Mouse (Mus musculus) lung, adult 18-20 months (tissue): ENCODE results near the gene Spns3.
A peak's percentile ranks its signal among the peaks of the same experiment; 100 is the strongest.
"Not testable (repeated sequence)": the region's sequence is repeated elsewhere in the genome, so short reads cannot be mapped to it uniquely, and the experiment has no call there.

ENCODE experiments used
- DNase-seq, 2 experiments: peaks; one replicate each; pipeline ENCODE4 v3.0.0; 2022; ENCODE audit warnings: mixed read lengths in 2 of 2

Gene Spns3

DNA sequence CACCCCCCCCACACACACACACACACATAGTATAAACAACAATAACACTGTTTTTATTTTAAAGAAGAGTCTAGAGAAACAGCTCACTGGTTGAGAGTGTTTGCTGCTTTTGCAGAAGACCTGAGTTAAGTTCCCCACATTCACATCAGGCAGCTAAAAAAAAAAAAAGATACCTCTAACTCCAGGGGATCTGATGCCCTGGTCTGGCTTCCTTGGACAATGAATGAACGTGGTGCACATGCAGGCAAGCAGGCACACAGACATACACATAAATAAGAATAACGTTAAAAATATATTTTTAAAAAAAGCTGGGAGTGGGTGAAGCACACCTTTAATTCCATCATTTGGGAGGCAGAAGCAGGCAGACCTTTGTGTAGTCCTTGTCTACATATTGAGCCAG is 6.6 kb upstream of the Spns3 start:
- DNase-seq, result no peak

- DNase-seq, result no peak
Observed at GRCm38 (mm10) chr11:72556470-72556869, 6.2 kb upstream of the Spns3 start.

- DNase-seq, result no peak
Observed at GRCm38 (mm10) chr11:72551531-72552105, 1.3 kb upstream of the Spns3 start.

DNA sequence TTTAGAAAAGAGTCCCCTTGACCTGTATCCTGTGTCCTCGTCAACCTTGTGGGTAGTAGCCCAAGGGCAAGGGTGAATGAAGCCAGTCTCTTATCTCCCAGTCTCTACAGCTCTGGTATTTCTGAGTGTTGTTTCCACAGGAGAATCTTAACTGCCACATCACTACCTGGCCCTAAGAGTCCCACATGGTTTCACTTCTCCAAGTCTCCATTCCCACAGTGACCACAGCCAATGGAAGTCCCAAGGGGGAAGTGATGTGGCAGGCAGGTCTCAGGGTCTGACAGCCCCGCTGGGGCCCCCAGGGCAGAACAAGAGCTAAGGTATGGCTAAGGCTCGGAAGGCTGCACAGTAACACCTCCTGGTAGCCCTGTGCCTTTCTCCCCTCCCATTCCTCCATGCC is 3.1 kb downstream of the Spns3 start:
- peak in 1 of 2 experiments; percentile 7 for DNase-seq

- DNase-seq, result no peak
Observed at GRCm38 (mm10) chr11:72544716-72545115, 5.6 kb downstream of the Spns3 start.

DNA sequence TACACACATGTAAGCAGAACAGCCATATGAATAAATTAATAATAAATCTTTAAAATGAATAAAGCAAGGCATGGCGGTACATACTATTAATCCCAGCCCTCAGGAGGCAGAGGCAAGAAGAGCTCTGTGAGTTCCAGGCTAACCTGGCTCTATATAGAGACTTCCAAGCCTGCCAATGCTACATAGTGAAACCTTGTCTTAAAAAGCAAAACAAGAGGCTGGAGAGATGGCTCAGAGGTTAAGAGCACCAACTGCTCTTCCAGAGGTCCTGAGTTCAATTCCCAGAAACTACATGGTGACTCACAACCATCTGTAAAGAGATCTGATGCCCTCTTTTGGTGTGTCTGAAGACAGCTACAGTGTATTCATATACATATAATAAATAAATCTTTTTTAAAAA is 6.6 kb downstream of the Spns3 start:
- not testable (repeated sequence) for DNase-seq

DNA sequence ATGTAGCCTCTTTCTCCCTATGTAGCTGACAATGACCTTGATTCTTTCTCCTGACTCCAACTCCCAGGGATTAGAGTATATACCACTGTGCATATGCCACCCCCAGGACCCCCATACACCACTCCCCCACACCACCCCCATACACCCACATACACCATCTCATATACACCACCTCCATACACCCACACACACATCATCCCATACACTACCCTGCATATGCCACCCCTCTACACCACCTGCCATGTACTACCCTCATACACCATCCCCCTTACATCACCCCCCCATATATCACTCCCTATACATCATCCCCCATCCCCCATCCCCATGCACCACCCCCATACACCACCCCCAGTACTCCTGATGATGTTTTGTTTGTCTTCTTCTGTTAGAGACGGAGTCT is 7.7 kb downstream of the Spns3 start:
- no peak for DNase-seq

GRCm38 (mm10) chr11:72541928-72542327 is 8.4 kb downstream of the Spns3 start:
- DNase-seq, result no peak

GRCm38 (mm10) chr11:72540437-72540836 is 9.9 kb downstream of the Spns3 start:
- DNase-seq, result peak; percentile 20 to 34

GRCm38 (mm10) chr11:72538811-72539210 is 11.5 kb downstream of the Spns3 start:
- no peak for DNase-seq

- peak; percentile 20 to 44 for DNase-seq
Observed at GRCm38 (mm10) chr11:72538037-72538755, 12.1 kb downstream of the Spns3 start.

- DNase-seq, result no peak
Observed at GRCm38 (mm10) chr11:72537503-72537902, 12.8 kb downstream of the Spns3 start.

GRCm38 (mm10) chr11:72535519-72535918 is 14.8 kb downstream of the Spns3 start:
- no peak for DNase-seq

- DNase-seq, result no peak
Observed at GRCm38 (mm10) chr11:72532890-72533289, 17.4 kb downstream of the Spns3 start.

GRCm38 (mm10) chr11:72531632-72532031 is 18.7 kb downstream of the Spns3 start:
- DNase-seq, result no peak

GRCm38 (mm10) chr11:72531144-72531543 is 19.2 kb downstream of the Spns3 start:
- no peak for DNase-seq

DNA sequence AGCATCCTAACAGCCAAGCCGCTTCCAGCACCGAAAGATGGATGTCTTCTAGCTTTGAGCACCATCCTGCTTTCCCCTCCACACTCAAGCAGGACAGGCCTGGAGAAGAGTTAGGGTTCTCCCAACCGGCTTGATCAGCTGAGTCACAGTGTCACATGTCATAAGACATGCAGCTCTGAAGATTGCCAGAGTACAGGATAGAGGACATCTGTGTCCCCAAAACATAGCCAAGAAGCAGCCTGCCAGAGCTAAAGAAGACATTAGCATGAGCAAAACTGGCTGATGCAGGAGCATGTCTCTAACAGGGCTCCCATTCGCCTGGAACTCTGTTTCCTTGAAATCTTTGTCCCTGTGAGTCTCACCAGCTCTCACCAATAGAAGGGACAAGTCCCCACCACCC is 24.1 kb downstream of the Spns3 start:
- no peak for DNase-seq

DNA sequence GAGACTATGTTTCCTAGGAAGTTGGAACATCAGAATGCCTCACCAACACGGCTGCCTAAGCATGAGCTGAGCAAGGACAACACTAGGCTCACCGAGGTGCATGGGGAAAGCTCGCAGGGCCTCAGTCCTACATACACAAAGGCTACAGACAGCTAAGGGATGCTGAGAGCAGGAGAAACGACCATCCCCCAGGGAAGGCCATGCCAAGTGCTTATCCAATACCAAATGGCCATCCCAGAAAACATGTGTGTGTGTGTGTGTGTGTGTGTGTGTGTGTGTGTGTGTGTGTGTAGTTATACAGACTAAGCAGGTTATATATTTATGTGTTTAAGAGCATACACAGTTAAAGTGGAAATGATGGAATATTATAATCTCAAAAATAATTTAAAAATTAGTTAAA is 26.6 kb downstream of the Spns3 start:
- DNase-seq, result no peak

GRCm38 (mm10) chr11:72522616-72523041 is 27.7 kb downstream of the Spns3 start:
- peak; percentile 28 to 45 for DNase-seq

DNA sequence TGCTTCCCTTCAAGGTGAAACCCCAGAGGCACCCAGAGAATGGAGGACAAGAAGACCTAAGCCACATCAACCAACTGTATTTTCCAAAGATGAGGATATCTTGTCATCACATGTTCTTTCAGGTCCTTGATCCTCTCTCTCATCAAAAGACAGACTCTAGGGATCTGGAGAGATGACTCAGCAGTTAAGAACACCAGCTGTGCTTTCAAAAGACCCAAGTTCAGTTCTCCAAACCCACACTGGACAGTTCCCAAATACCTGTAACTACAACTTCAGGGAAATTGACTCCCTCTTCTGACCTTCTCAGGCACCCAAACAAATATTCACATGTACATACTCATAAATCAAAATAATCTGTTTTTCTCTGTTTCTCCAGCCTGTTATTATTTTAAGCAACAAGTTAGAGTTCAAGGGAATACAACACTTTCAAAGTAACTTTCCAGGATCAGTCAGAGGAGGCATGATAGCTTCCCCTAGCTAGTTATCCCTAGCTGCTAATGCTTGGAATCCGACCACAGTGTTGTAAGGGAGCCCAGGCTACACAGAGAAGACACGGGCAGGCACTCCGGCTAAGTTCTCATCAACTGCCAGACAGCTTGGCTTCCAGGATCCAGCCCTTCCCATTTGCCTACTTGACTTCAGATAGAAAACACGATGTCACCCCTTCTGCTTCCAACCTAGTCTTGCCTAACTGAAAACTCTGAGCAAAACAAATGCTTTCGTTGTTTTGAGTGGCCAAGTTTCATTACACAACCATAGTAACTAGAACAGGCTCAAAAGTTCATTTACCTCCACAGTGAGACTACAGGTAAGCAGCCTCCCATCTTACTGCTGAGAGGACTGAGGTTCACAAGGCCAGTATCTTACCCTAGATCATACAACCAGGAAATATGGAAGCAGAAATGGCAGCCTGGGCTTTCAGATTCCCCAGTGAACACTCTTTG is 28.4 kb downstream of the Spns3 start:
- DNase-seq, result peak; percentile 24 to 42

GRCm38 (mm10) chr11:72519895-72520294 is 30.4 kb downstream of the Spns3 start:
- no peak for DNase-seq

GRCm38 (mm10) chr11:72519189-72519588 is 31.1 kb downstream of the Spns3 start:
- DNase-seq, result peak; percentile 32 to 33

- no peak for DNase-seq
Observed at GRCm38 (mm10) chr11:72518449-72518848, 31.9 kb downstream of the Spns3 start.

GRCm38 (mm10) chr11:72514967-72515366 is 35.3 kb downstream of the Spns3 start:
- no peak for DNase-seq
